Mouse (Mus musculus): ENCODE results near the gene Cdnf. TPM values are rescaled to one million over a fixed set of nuclear protein-coding genes. Genes with fewer than 3 reads are reported as not detected.

Gene Cdnf
- polyA plus RNA-seq, 1 experiment from 2014 or later = 0.26 TPM

Other genes starting within 250 kb of the Cdnf start
- 24.9 and 28.8 TPM in 2 replicates for gene Nmt2, start 228.8 kb upstream of the Cdnf start, polyA plus RNA-seq (2015; fragmentation: Nextera tagmentation; extraction: Ambion mirVana)
- gene Rpp38, start 180.4 kb upstream of the Cdnf start, polyA plus RNA-seq (2015; fragmentation: Nextera tagmentation; extraction: Ambion mirVana) = 18.0 and 19.5 TPM in 2 replicates
- gene Acbd7, start 176.9 kb upstream of the Cdnf start, polyA plus RNA-seq (2015; fragmentation: Nextera tagmentation; extraction: Ambion mirVana) = 1.5 and 2.6 TPM in 2 replicates
- 0.08 and 0.33 TPM in 2 replicates for gene Olah, start 115.8 kb upstream of the Cdnf start, polyA plus RNA-seq (2015; fragmentation: Nextera tagmentation; extraction: Ambion mirVana)
- gene Meig1, start 90.4 kb upstream of the Cdnf start, polyA plus RNA-seq (2015; fragmentation: Nextera tagmentation; extraction: Ambion mirVana) = 1.5 and 1.9 TPM in 2 replicates
- gene Dclre1c, start 88.9 kb upstream of the Cdnf start, polyA plus RNA-seq (2015; fragmentation: Nextera tagmentation; extraction: Ambion mirVana) = 16.4 and 21.2 TPM in 2 replicates
- gene Suv39h2, start 38.0 kb upstream of the Cdnf start, polyA plus RNA-seq (2015; fragmentation: Nextera tagmentation; extraction: Ambion mirVana) = 10.6 and 11.6 TPM in 2 replicates
- gene Gm45902, start 240 bp upstream of the Cdnf start, polyA plus RNA-seq (2015; fragmentation: Nextera tagmentation; extraction: Ambion mirVana) = 3.8 and 4.5 TPM in 2 replicates
- gene Hspa14, start 216 bp upstream of the Cdnf start, polyA plus RNA-seq (2015; fragmentation: Nextera tagmentation; extraction: Ambion mirVana) = 137 and 138 TPM in 2 replicates
- gene Fam107b, start 57.5 kb downstream of the Cdnf start, polyA plus RNA-seq (2015; fragmentation: Nextera tagmentation; extraction: Ambion mirVana) = 98.3 and 115 TPM in 2 replicates

Data from thymus, postnatal 0 days (tissue).